Mouse (Mus musculus) limb, embryonic 12.5 days (tissue): ENCODE measurements around the gene Bhlha9. TPM values are rescaled to one million over a fixed set of nuclear protein-coding genes. Genes with fewer than 3 reads are reported as not detected.

Experiments
- ATAC-seq: fragments of 200-750 bp; cut with Nextera tagmentation; 2 replicates; pipeline ENCODE4 v1.8.0; 2017; ENCODE audit warnings: low read depth, moderate TSS enrichment; ENCODE audit not compliant: insufficient number of reproducible peaks, insufficient read depth, low FRiP score, low TSS enrichment
- H3K27ac ChIP-seq: fragments of 300-500 bp; sonication (generic); 2 replicates; pipeline ENCODE4 v1.5.1; 2016; ENCODE audit warnings: mild to moderate bottlenecking, moderate library complexity
- H3K27me3 ChIP-seq: fragments of 300-500 bp; sonication (generic); 2 replicates; pipeline ENCODE4 v1.6.1; 2016; ENCODE audit warnings: mild to moderate bottlenecking, moderate library complexity
- H3K36me3 ChIP-seq: fragments of 300-500 bp; sonication (generic); 2 replicates; pipeline ENCODE4 v1.6.1; 2016; ENCODE audit warnings: mild to moderate bottlenecking, moderate library complexity
- H3K4me1 ChIP-seq: fragments of 300-500 bp; sonication (generic); replicated peaks from 2 replicates; pipeline ENCODE4 v1.6.1; 2016
- H3K4me2 ChIP-seq: fragments of 300-500 bp; sonication (generic); 2 replicates; pipeline ENCODE4 v1.6.1; 2016; ENCODE audit warnings: mild to moderate bottlenecking, moderate library complexity
- H3K4me3 ChIP-seq: fragments of 300-500 bp; sonication (generic); replicated peaks from 2 replicates; pipeline ENCODE4 v1.5.1; 2016; ENCODE audit warnings: mild to moderate bottlenecking
- H3K9ac ChIP-seq: fragments of 300-500 bp; sonication (generic); replicated peaks from 2 replicates; pipeline ENCODE4 v1.6.1; 2016; ENCODE audit warnings: mild to moderate bottlenecking, moderate library complexity
- H3K9me3 ChIP-seq: fragments of 300-500 bp; sonication (generic); 2 replicates; pipeline ENCODE4 v1.6.1; 2016; ENCODE audit warnings: mild to moderate bottlenecking, moderate library complexity
- WGBS: fragments of 180-500 bp; shearing (Covaris S2); methylation state at CpG from one replicate; pipeline ENCODE4 v1.1.7; 2016; 5-methylcytosine and 5-hydroxymethylcytosine counted together
- polyA plus RNA-seq: library from polyadenylated mRNA; unstranded; fragments of >200 nt; fragmentation: Nextera tagmentation; extraction: Ambion mirVana; gene quantifications from 2 replicates; pipeline ENCODE4 v1.2.1, GENCODE M21; 2016

Bhlha9 gene
- polyA plus RNA-seq, 1 experiment from 2014 or later, result 9.6 TPM

GRCm38 (mm10) chr11:76707656-76708055 lies 35.4 kb downstream of the Bhlha9 start:
- 84% methylated on average over 3 of the region's 3 CpGs for WGBS

GRCm38 (mm10) chr11:76708066-76708465 lies 35.8 kb downstream of the Bhlha9 start:
- 91% methylated on average over 1 of the region's 1 CpGs for WGBS
- H3K27ac ChIP-seq, result no peak overlapping the region

More at GRCm38 (mm10) chr11:76707656-76708055, 35.4 kb downstream of the Bhlha9 start:
- Histone ChIP-seq H3K4me3 (no peak overlapping the region), H3K27me3 (no peaks in the 10 kb centered on the region), H3K4me2 (no peak overlapping the region), H3K4me1 (peaks cover 13% of the 10 kb centered on the region), H3K36me3 (no peaks in the 10 kb centered on the region), H3K9me3 (0 out of 2 replicates have a peak, but pooled peaks cover 6% of the 10 kb centered on the region), H3K9ac (no peak overlapping the region), H3K27ac (no peak overlapping the region)
- ATAC-seq, result no peak

GRCm38 (mm10) chr11:76708881-76709280 lies 36.6 kb downstream of the Bhlha9 start:
- H3K4me1 ChIP-seq, result peaks cover 13% of the 10 kb centered on the region
- H3K27me3 ChIP-seq, result no peaks in the 10 kb centered on the region
- WGBS, result 38% methylated on average over 1 of the region's 1 CpGs
- H3K4me2 ChIP-seq, result no peak overlapping the region
- no peak overlapping the region for H3K4me3 ChIP-seq
- 0 out of 2 replicates have a peak, but pooled peaks cover 6% of the 10 kb centered on the region for H3K9me3 ChIP-seq
- no peaks in the 10 kb centered on the region for H3K36me3 ChIP-seq
- no peak overlapping the region for H3K9ac ChIP-seq
- no peak overlapping the region for H3K27ac ChIP-seq
- no peak for ATAC-seq

More at GRCm38 (mm10) chr11:76708066-76708465, 35.8 kb downstream of the Bhlha9 start:
- Histone ChIP-seq H3K9ac (no peak overlapping the region), H3K9me3 (0 out of 2 replicates have a peak, but pooled peaks cover 6% of the 10 kb centered on the region), H3K4me2 (no peak overlapping the region), H3K27me3 (no peaks in the 10 kb centered on the region), H3K36me3 (no peaks in the 10 kb centered on the region), H3K4me1 (peaks cover 13% of the 10 kb centered on the region), H3K4me3 (no peak overlapping the region)
- ATAC-seq, result no peak

- peak; percentile 53; the same call in 1 of the 2 replicates for ATAC-seq
- H3K9ac ChIP-seq, result no peak overlapping the region
- no peaks in the 10 kb centered on the region for H3K27me3 ChIP-seq
- H3K4me3 ChIP-seq, result no peak overlapping the region
- no peaks in the 10 kb centered on the region for H3K36me3 ChIP-seq
- H3K4me2 ChIP-seq, result peak overlapping the region; percentile 24; the same call in 1 of the 2 replicates
- H3K4me1 ChIP-seq, result peaks cover 13% of the 10 kb centered on the region
- H3K9me3 ChIP-seq, result 0 out of 2 replicates have a peak, but pooled peaks cover 6% of the 10 kb centered on the region
- no peak overlapping the region for H3K27ac ChIP-seq
- 32% methylated on average over 13 of the region's 17 CpGs for WGBS
Observed at GRCm38 (mm10) chr11:76709625-76710452, 37.6 kb downstream of the Bhlha9 start.

GRCm38 (mm10) chr11:76717000-76717399 lies 44.7 kb downstream of the Bhlha9 start:
- no peak for ATAC-seq
- Histone ChIP-seq H3K9me3 (no peaks in the 10 kb centered on the region), H3K27me3 (no peaks in the 10 kb centered on the region; the same call in 1 of the 2 replicates), H3K36me3 (no peaks in the 10 kb centered on the region), H3K4me1 (no peaks in the 10 kb centered on the region), H3K4me3 (no peak overlapping the region), H3K9ac (no peak overlapping the region), H3K27ac (no peak overlapping the region), H3K4me2 (no peak overlapping the region)
- WGBS, result 78% methylated on average over 4 of the region's 4 CpGs

Other genes starting within 250 kb of the Bhlha9 start
- gene Abr, start 50.2 kb upstream of the Bhlha9 start, polyA plus RNA-seq, result 48.3 and 54.0 TPM in 2 replicates
- gene Trarg1, start 7.3 kb downstream of the Bhlha9 start, polyA plus RNA-seq, result 0.17 and 0.18 TPM in 2 replicates
- gene Gosr1, start 91.1 kb downstream of the Bhlha9 start, polyA plus RNA-seq, result 23.7 and 25.5 TPM in 2 replicates
- 14.8 and 16.6 TPM in 2 replicates for gene Cpd, start 174.5 kb downstream of the Bhlha9 start, polyA plus RNA-seq
- gene Tmigd1, start 229.7 kb downstream of the Bhlha9 start, polyA plus RNA-seq, result not detected in 2 replicates